In the genomic region with DNA sequence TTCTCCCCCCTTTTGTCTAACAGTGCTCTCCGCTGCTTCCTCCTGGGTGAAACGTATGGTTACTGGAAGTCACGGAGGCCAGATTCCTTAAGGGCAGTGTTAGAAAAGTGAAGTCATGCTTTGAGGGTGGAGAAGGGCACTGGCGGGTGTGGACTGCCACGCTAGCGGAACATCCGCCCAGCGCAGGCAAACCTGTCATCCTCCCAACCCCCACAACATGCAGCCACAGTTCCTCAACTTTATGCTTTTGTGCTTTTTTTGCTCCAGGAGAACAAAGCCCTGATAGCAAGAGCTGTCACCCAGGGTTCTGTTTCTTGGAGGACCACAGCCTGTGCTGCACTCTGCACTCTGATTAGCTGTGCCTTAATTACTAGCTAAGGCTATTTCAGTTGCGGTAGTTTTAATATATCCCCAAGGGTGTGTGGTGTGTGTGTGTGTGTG, we compare ENCODE assay signal across 8 mouse cellular contexts. TPM values are rescaled to one million over a fixed set of nuclear protein-coding genes. Genes with fewer than 3 reads are reported as not detected.
A peak's percentile ranks its signal among the peaks of the same experiment; 100 is the strongest.
DNase-seq lines count a peak whose midpoint lies in the region; ATAC-seq and TF ChIP-seq lines count a peak whose summit lies in the region.

No protein-coding gene starts in this region.

- no peaks in the 10 kb centered on the region for H3K9me3 ChIP-seq in forebrain, embryonic 10.5 days
- H3K9me3 ChIP-seq in hindbrain, embryonic 16.5 days (ENCODE audit: control insufficient read depth, low read length): no peaks in the 10 kb centered on the region
- H3K9me3 ChIP-seq in lung, embryonic 14.5 days (ENCODE audit: low read depth, low read length): no peaks in the 10 kb centered on the region
- no peaks in the 10 kb centered on the region for H3K9me3 ChIP-seq in neural tube, embryonic 13.5 days

- H3K4me3 ChIP-seq in kidney, adult 2 months (ENCODE audit: insufficient read depth, low read depth, low read length): peak overlapping the region; percentile 5; the same call in 1 of the 2 replicates
- peak overlapping the region; percentile 47 for H3K4me3 ChIP-seq in forebrain, embryonic 10.5 days
- peak overlapping the region; percentile 66 for H3K4me3 ChIP-seq in hindbrain, embryonic 16.5 days (ENCODE audit: low read length)
- peak overlapping the region; percentile 4; the same call in 1 of the 2 replicates for H3K4me3 ChIP-seq in lung, embryonic 14.5 days (ENCODE audit: low read depth, low read length)
- peak overlapping the region; percentile 64 for H3K4me3 ChIP-seq in neural tube, embryonic 13.5 days

- H3K4me1 ChIP-seq in kidney, adult 2 months (ENCODE audit: control insufficient read depth, insufficient read depth, low read length): no peaks in the 10 kb centered on the region
- peaks cover 48% of the 10 kb centered on the region for H3K4me1 ChIP-seq in forebrain, embryonic 10.5 days
- H3K4me1 ChIP-seq in hindbrain, embryonic 16.5 days (ENCODE audit: control insufficient read depth, insufficient read depth, low read depth, low read length): peaks cover 18% of the 10 kb centered on the region
- H3K4me1 ChIP-seq in lung, embryonic 14.5 days (ENCODE audit: insufficient read depth): peaks cover 5% of the 10 kb centered on the region
- peaks cover 60% of the 10 kb centered on the region for H3K4me1 ChIP-seq in neural tube, embryonic 13.5 days (replicated peaks)

- DNase-seq in kidney, adult 2 months: peak; percentile 2
- no peak for DNase-seq in kidney, adult 8-10 months
- peak; percentile 23 for DNase-seq in ZHBTc4 (ENCODE audit: low read depth, low spot score)
- peak; percentile 40 for DNase-seq in forebrain, embryonic 10.5 days (ENCODE audit: extremely low spot score, low spot score)
- DNase-seq in lung, embryonic 14.5 days: peak; percentile 40

- H3K9ac ChIP-seq in hindbrain, embryonic 16.5 days (ENCODE audit: low read depth, low read length): peak overlapping the region; percentile 75
- H3K9ac ChIP-seq in lung, embryonic 14.5 days: no peak overlapping the region; the same call in 1 of the 2 replicates
- H3K9ac ChIP-seq in neural tube, embryonic 13.5 days: peak overlapping the region; percentile 85

- peak overlapping the region; percentile 72 for H3K4me2 ChIP-seq in hindbrain, embryonic 16.5 days (ENCODE audit: low read length)
- H3K4me2 ChIP-seq in lung, embryonic 14.5 days: peak overlapping the region; percentile 50
- H3K4me2 ChIP-seq in neural tube, embryonic 13.5 days: peak overlapping the region; percentile 70

- no peak for TF ChIP-seq CTCF in kidney, adult 2 months (conservative IDR thresholded peaks at IDR 0.05; ENCODE audit: insufficient read depth, insufficient read length, low read depth, low read length)
- no peak for TF ChIP-seq CTCF in lung, embryonic 14.5 days (IDR thresholded peaks at IDR 0.05; ENCODE audit: low read depth)

- 8% methylated on average over 9 of the region's 9 CpGs for WGBS in kidney, adult 2 months
- WGBS in forebrain, embryonic 10.5 days: 24% methylated on average over 9 of the region's 9 CpGs
- WGBS in hindbrain, embryonic 16.5 days: 11% methylated on average over 9 of the region's 9 CpGs
- WGBS in lung, embryonic 14.5 days: 39% methylated on average over 9 of the region's 9 CpGs
- 6% methylated on average over 9 of the region's 9 CpGs for WGBS in neural tube, embryonic 13.5 days

- no peak for ATAC-seq in hindbrain, embryonic 16.5 days
- ATAC-seq in lung, embryonic 14.5 days (ENCODE audit: insufficient read depth): no peak
- ATAC-seq in neural tube, embryonic 13.5 days (ENCODE audit: low read depth): peak; percentile 7; the same call in 1 of the 2 replicates
- ATAC-seq in frontal cortex, adult (ENCODE audit: low TSS enrichment): no peak

- H3K36me3 ChIP-seq in kidney, adult 2 months (ENCODE audit: control insufficient read depth, insufficient read depth, low read length): no peaks in the 10 kb centered on the region
- H3K36me3 ChIP-seq in forebrain, embryonic 10.5 days (replicated peaks): no peaks in the 10 kb centered on the region
- H3K36me3 ChIP-seq in hindbrain, embryonic 16.5 days (ENCODE audit: control insufficient read depth, insufficient read depth, low read length): no peaks in the 10 kb centered on the region
- H3K36me3 ChIP-seq in lung, embryonic 14.5 days (ENCODE audit: insufficient read depth): no peaks in the 10 kb centered on the region
- peaks cover 4% of the 10 kb centered on the region; the same call in 1 of the 2 replicates for H3K36me3 ChIP-seq in neural tube, embryonic 13.5 days

- no peak overlapping the region for H3K27ac ChIP-seq in kidney, adult 2 months (ENCODE audit: insufficient read depth, low read depth, low read length)
- peak overlapping the region; percentile 87 for H3K27ac ChIP-seq in forebrain, embryonic 10.5 days
- peak overlapping the region; percentile 86 for H3K27ac ChIP-seq in hindbrain, embryonic 16.5 days (ENCODE audit: low read depth, low read length)
- H3K27ac ChIP-seq in lung, embryonic 14.5 days (ENCODE audit: low read depth): no peak overlapping the region
- peak overlapping the region; percentile 93 for H3K27ac ChIP-seq in neural tube, embryonic 13.5 days (replicated peaks)

- no peak for TF ChIP-seq POLR2A in kidney, adult 2 months (IDR thresholded peaks at IDR 0.05; ENCODE audit: low read depth, low read length)

- H3K27me3 ChIP-seq in kidney, adult 2 months (replicated peaks; ENCODE audit: control insufficient read depth, insufficient read depth, low read length): no peaks in the 10 kb centered on the region
- peaks cover 6% of the 10 kb centered on the region; the same call in 1 of the 2 replicates for H3K27me3 ChIP-seq in forebrain, embryonic 10.5 days (ENCODE audit: poor library complexity, severe bottlenecking)
- no peaks in the 10 kb centered on the region for H3K27me3 ChIP-seq in hindbrain, embryonic 16.5 days (replicated peaks; ENCODE audit: control insufficient read depth, insufficient read depth, low read length)
- no peaks in the 10 kb centered on the region for H3K27me3 ChIP-seq in lung, embryonic 14.5 days (ENCODE audit: insufficient read depth, low read length)
- H3K27me3 ChIP-seq in neural tube, embryonic 13.5 days: no peaks in the 10 kb centered on the region

RNA-seq across cellular contexts. Expression of a gene that starts 2.0 kb away (rescaled TPM):
- 0.22 and 0.25 TPM in 2 replicates for polyA plus RNA-seq in kidney, adult 2 months (2012; rRNA removed)
- 2.1 and 3.0 TPM in 2 replicates for polyA plus RNA-seq in forebrain, embryonic 10.5 days (2016; fragmentation: Nextera tagmentation; extraction: Ambion mirVana)
- polyA plus RNA-seq in hindbrain, embryonic 16.5 days (2015; fragmentation: Nextera tagmentation; extraction: Ambion mirVana): 22.9 and 23.9 TPM in 2 replicates
- 0.51 and 0.68 TPM in 2 replicates for polyA plus RNA-seq in lung, embryonic 14.5 days (2014; fragmentation: Nextera tagmentation; extraction: Ambion mirVana)
- polyA plus RNA-seq in neural tube, embryonic 13.5 days (2015; fragmentation: Nextera tagmentation; extraction: Ambion mirVana): 27.2 and 30.0 TPM in 2 replicates

Comparison
In these comparisons a context has a peak if more than half of its experiments do, and no peak if none do; other contexts are left out.
1. DNase-seq: peak in kidney, adult 2 months (single experiment), ZHBTc4 (single experiment), forebrain, embryonic 10.5 days (single experiment) and lung, embryonic 14.5 days (single experiment); none in kidney, adult 8-10 months (0 of 2).
2. H3K27ac ChIP-seq: peak in forebrain, embryonic 10.5 days (single experiment), hindbrain, embryonic 16.5 days (single experiment) and neural tube, embryonic 13.5 days (single experiment); none in kidney, adult 2 months (single experiment) and lung, embryonic 14.5 days (single experiment).
3. H3K4me3 ChIP-seq: peak in every context shown above with its lines; median percentile 66 in hindbrain, embryonic 16.5 days; 64 in neural tube, embryonic 13.5 days; 47 in forebrain, embryonic 10.5 days; 5 in kidney, adult 2 months; 4 in lung, embryonic 14.5 days.
4. Peak in every context shown above with its lines, with median percentiles within 50 percentile points of each other: H3K4me2 ChIP-seq.